Mouse (Mus musculus) embryo, embryonic 11 days (tissue): ENCODE data around the gene Sgtb.

Experiments used
- DNase-seq: peaks from one replicate; pipeline ENCODE4 v3.0.0-alpha.2; 2015

Sgtb gene

DNA sequence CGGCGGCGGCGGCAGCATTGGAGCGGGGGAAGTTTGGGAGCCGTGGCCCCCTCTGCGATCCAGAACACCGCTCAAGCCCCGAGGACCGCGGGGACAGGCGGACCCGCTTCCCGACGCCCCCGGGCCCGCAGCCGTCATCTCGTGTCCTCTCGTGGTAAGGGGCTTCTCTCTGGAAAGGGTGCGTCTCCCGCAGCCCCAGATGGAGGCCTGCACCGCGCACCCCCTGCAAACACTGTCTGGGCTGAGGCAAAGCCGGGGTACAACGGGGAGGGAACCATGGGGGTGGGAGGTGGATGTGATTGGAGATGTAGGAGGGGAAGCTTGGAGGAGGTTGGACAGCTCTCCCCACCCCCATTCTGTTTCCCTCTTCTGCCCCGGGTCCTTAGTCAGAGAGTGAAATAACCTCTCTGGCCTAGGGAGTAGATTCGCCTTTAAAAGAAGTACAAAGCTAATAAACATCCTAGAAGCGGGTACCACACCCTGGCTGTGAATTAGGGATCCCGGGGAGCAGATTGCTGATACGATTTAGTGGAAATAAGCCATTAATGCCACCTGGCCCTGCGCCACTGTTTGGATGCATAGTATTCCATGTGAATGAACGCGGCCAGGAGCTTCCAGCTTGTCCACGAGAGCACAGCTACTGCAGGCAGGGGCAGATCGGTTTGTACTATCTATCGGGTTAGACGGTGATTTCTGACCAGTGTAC is 428 bp downstream of the Sgtb start:
- peak; percentile 50 for DNase-seq

DNA sequence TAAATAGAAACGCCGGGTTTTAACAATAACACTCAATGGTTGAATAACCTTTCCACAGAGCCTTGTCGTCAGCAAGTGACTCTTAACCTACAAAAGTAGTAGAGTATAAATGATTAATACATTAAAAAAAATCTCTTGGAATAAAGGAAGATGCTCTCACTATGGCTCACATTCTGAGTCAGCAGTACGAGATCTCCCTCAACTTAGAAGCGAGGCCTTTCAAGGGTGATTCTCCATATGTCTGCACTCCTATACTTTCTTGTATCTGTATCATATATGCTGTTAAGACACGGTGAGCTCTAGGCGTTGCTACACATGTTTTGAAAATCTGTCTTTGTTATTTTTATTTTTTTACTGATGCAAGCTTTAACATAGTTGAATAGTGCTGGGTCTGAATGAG is 985 bp downstream of the Sgtb start:
- no peak for DNase-seq

DNA sequence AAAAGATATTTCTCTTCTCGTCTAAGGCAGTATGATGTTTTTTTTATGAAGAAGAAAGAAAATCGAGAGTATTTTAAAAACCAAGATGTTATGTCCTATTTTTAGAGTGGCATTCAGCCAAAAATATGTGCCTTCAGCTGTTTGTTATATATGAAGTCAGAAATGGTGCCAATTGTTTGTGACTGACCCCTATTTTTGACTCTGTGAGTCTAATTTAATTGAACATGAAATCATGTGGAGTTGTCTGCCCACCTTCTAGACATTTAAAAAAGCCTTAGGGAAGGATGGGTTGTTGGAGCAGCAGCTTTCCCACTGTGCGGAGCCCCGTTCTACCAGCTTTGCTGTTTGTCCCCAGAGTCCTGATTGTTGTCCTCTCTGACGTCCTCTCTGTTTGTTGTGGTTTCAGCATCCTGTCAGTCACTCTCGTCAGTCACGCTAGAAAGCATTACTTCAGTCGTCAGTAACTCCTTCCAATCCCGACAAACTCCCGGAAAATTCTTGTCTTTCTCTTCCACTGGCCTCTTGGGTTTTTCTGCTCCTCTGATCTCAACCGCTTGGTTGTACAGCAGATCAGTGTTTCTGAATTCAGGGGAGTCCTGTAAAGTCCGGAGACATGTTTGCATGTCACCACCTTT is 2.8 kb downstream of the Sgtb start:
- DNase-seq, result no peak

- DNase-seq, result no peak
Observed at GRCm38 (mm10) chr13:104113782-104114181, 4.2 kb downstream of the Sgtb start.

DNA sequence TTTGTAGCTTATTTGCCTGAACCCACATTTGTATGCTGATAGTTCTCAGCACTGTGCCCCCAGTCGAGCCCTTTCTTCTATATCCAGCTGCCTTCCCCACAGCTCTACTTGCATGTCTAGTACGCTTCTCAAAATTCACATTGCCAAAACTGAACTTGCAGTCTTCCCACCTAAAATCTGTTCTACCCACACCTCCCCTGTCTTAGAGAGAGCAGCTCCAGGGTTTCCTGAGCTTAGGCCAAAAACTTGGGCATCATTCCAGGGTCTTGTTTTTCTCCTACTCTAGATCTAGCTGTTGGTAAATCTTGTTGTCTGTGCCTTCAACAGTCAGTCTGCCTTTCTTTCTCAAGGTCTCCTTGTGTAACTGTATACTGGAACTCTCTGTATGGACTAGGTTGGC is 5.3 kb downstream of the Sgtb start:
- DNase-seq, result no peak

- no peak for DNase-seq
Observed at GRCm38 (mm10) chr13:104122078-104122840, 12.7 kb downstream of the Sgtb start.

DNA sequence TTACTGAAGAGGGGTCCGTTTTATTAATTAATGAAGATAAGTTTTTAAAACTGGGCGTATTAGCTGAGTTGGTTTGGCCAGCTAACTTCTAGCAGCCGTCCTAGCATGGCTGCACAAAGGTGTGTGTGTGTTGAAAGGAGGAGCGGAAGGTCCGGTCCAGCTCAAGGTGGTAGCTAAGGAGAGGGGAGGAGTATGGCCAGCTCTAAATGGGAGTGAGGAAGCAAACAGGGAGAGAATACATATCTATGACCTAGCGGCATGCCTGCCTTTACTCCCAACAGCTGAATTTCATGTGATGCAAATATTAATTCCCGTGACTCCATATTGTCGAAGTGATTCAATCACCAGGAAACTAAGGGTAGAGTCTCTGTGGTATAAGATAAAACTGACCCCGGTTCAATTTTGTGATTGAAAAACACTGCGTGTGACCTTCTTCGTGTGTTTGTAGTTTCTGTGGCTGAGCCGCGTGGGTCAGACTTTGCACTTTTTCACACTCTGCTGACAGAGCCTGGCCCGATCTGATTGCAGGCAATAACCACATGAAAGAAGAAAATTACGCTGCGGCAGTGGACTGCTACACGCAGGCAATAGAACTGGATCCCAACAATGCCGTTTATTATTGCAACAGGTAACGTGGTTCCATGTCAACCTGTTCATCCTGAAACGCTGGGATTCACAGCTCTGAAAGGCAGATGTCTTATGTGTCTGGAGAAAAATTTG is 14.3 kb downstream of the Sgtb start:
- DNase-seq, result no peak

DNA sequence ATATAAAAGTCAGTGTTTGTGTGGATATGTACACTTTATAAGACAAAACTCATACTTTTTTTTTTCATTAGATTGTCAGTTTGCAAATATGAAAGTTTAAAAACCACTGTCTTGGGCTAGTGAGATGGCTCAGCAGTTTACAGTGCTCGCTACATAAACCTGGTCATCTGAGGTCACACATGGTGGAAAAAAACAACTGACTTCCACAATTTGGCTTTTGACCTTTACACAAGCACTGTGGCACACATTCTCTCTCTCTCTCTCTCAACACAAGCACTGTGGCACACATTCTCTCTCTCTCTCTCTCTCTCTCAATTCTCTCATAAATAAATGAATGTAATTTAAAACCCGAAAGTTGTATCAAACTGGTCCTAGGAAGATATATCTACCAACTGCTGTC is 23.0 kb downstream of the Sgtb start:
- DNase-seq, result no peak

GRCm38 (mm10) chr13:104134510-104135085 is 25.1 kb downstream of the Sgtb start:
- no peak for DNase-seq

GRCm38 (mm10) chr13:104139369-104140209 is 30.0 kb downstream of the Sgtb start:
- peak; percentile 80 for DNase-seq

GRCm38 (mm10) chr13:104144871-104145270 is 35.3 kb downstream of the Sgtb start:
- DNase-seq, result no peak

DNA sequence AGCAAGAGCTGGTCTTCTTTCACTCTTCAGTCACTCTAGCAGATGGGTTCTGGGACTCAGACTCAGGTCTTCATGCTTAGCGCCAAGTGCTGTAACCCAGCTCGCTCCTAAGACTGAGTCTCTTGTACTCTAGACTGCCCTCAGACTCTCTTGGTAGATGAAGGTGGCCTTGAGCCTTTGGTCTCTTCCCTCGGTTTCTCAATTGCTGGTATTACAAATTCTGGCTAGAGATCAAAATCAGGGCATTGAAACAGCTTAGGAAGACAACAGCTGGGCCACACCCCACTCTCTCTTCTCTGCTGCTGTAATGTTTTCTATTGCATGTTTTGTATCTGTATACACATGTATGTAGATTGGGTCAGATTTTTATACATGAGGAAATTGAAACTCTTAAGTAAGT is 36.1 kb downstream of the Sgtb start:
- DNase-seq, result no peak

- no peak for DNase-seq
Observed at GRCm38 (mm10) chr13:104154180-104154579, 44.6 kb downstream of the Sgtb start.

DNA sequence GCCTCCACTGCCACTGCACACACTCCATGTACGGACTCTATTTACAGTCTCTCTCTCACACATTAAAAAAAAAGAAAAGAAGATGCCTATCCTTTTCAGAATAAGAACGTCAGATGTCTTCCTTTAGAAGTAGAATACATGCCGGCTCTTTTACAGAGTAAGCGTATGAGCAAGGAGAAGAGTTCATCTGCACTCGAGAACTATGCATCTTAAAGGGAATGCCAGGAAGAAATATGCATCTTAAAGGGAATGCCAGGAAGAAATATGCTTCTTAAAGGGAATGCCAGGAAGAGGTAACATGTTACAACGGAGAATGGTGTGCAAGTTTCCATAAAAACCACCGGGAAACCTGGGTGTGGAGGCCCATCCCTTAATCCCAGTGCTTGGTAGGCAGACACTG is 45.6 kb downstream of the Sgtb start:
- no peak for DNase-seq

GRCm38 (mm10) chr13:104155686-104156085 is 46.1 kb downstream of the Sgtb start:
- no peak for DNase-seq

GRCm38 (mm10) chr13:104171711-104172110 is 62.2 kb downstream of the Sgtb start:
- DNase-seq, result no peak

- no peak for DNase-seq
Observed at GRCm38 (mm10) chr13:104172498-104172897, 63.0 kb downstream of the Sgtb start.

- no peak for DNase-seq
Observed at GRCm38 (mm10) chr13:104176874-104177273, 67.3 kb downstream of the Sgtb start.

DNA sequence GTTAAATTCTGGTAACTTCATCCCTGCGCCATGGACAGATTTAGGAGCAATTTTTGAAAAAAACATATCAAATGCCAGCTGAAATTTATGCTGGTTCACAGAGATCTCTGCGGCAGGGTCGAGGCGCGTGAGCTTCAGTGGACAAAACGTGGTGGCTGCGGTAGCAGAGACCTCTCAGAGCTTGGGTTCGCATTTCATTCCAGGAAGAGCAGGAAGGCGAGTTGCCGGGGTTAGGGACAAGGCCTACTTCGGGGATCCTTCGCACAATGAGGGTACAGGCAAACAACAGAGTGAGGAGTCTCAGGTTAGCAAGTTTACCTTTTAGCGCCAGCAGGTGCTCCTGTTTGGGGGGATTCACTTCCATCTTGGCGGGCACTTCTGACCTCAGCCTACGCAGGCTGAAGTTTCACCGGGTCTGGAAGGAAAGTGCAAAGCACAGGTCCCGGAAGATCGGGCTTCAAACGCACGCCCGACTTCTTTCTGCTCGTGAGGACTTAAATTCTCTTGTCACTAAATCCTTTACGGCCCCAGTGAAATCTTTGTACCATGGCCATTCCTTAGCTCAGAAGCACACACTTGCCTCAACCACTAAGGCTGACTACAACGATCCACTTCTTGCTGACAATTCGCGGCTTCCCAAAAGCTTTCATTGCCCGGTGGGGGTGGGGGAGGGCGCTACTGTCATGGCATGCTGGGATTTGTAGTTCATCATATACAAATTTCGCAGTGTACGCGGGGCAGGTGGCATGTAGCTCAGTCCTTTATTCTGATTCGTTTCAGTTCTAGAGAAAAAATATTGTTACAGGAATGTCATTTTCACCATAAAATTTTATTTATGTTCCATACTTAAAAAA is 68.5 kb downstream of the Sgtb start, which contains the start of gene Trappc13:
Trappc13 (minus strand) TSS at position 674 of the 854 bp plus-strand sequence.
- peak; percentile 90 for DNase-seq

GRCm38 (mm10) chr13:104178650-104179121 is 69.1 kb downstream of the Sgtb start, which contains the start of gene Trim23:
Gene Trim23 (plus strand): TSS chr13:104178797.
- peak; percentile 100 for DNase-seq
